Mouse (Mus musculus): ENCODE results near the gene Tceal5. TPM values are rescaled to one million over a fixed set of nuclear protein-coding genes. Genes with fewer than 3 reads are reported as not detected.
A peak's percentile ranks its signal among the peaks of the same experiment; 100 is the strongest.

Tceal5 gene
- polyA plus RNA-seq (2015; fragmentation: Nextera tagmentation; extraction: Ambion mirVana) = 12.7 and 16.3 TPM in 2 replicates

- peak within 1 kb of the TSS; percentile 55 for H3K27ac ChIP-seq (ENCODE audit: low read depth)
- H3K36me3 ChIP-seq (replicated peaks; ENCODE audit: insufficient read depth, low read length) = no peaks in the 10 kb centered on the region
- ATAC-seq (peak; percentile 80), DNase-seq (peak; percentile 36)
- H3K4me3 ChIP-seq (ENCODE audit: low read depth, low read length) = peak within 1 kb of the TSS; percentile 40
- H3K4me2 ChIP-seq (ENCODE audit: low read depth, low read length) = peak within 1 kb of the TSS; percentile 55
- no peaks in the 10 kb centered on the region for H3K9me3 ChIP-seq (ENCODE audit: low read length)
- H3K27me3 ChIP-seq (ENCODE audit: insufficient read depth, low read length) = 0 out of 2 replicates have a peak, but pooled peaks cover 3% of the 10 kb centered on the region
- TF ChIP-seq EP300 (IDR thresholded peaks at IDR 0.05; ENCODE audit: low read depth) = no peak
- no peak for TF ChIP-seq CTCF (IDR thresholded peaks at IDR 0.05; ENCODE audit: low read depth)
- no peaks in the 10 kb centered on the region for H3K4me1 ChIP-seq (ENCODE audit: insufficient read depth)
- 21% methylated on average over 9 of the region's 9 CpGs for WGBS (ENCODE audit: insufficient replicate concordance)
- H3K9ac ChIP-seq (replicated peaks) = peak within 1 kb of the TSS; percentile 46
These were observed at the start of gene Tceal5 for GRCm38 (mm10) chrX:136203664-136204066. Gene Tceal5 (minus strand): TSS chrX:136203876.

GRCm38 (mm10) chrX:136252023-136252729 lies 48.5 kb upstream of the Tceal5 start:
- H3K27me3 ChIP-seq (ENCODE audit: insufficient read depth, low read length) = no peaks in the 10 kb centered on the region
- peak overlapping the region; percentile 35 for H3K4me2 ChIP-seq (ENCODE audit: low read depth, low read length)
- no peaks in the 10 kb centered on the region for H3K4me1 ChIP-seq (ENCODE audit: insufficient read depth)
- ATAC-seq (peak; percentile 72), DNase-seq (no peak)
- no peaks in the 10 kb centered on the region for H3K9me3 ChIP-seq (ENCODE audit: low read length)
- H3K27ac ChIP-seq (ENCODE audit: low read depth) = peak overlapping the region; percentile 8; the same call in 1 of the 2 replicates
- no peak overlapping the region for H3K9ac ChIP-seq (replicated peaks)
- H3K4me3 ChIP-seq (ENCODE audit: low read depth, low read length) = no peak overlapping the region
- WGBS (ENCODE audit: insufficient replicate concordance) = 44% methylated on average over 6 of the region's 6 CpGs
- H3K36me3 ChIP-seq (replicated peaks; ENCODE audit: insufficient read depth, low read length) = no peaks in the 10 kb centered on the region
- no peak for TF ChIP-seq EP300 (IDR thresholded peaks at IDR 0.05; ENCODE audit: low read depth)
- TF ChIP-seq CTCF (IDR thresholded peaks at IDR 0.05; ENCODE audit: low read depth) = no peak

GRCm38 (mm10) chrX:136249671-136250070 lies 46.0 kb upstream of the Tceal5 start:
- no peak overlapping the region for H3K9ac ChIP-seq (replicated peaks)
- no peak overlapping the region for H3K4me3 ChIP-seq (ENCODE audit: low read depth, low read length)
- no peak for DNase-seq
- H3K27ac ChIP-seq (ENCODE audit: low read depth) = no peak overlapping the region
- H3K9me3 ChIP-seq (ENCODE audit: low read length) = no peaks in the 10 kb centered on the region
- no peak for ATAC-seq
- no peaks in the 10 kb centered on the region for H3K27me3 ChIP-seq (ENCODE audit: insufficient read depth, low read length)
- TF ChIP-seq CTCF (IDR thresholded peaks at IDR 0.05; ENCODE audit: low read depth) (no peak), EP300 (IDR thresholded peaks at IDR 0.05; ENCODE audit: low read depth) (no peak)
- 68% methylated on average over 7 of the region's 7 CpGs for WGBS (ENCODE audit: insufficient replicate concordance)
- H3K4me1 ChIP-seq (ENCODE audit: insufficient read depth) = no peaks in the 10 kb centered on the region
- H3K4me2 ChIP-seq (ENCODE audit: low read depth, low read length) = no peak overlapping the region
- H3K36me3 ChIP-seq (replicated peaks; ENCODE audit: insufficient read depth, low read length) = no peaks in the 10 kb centered on the region

GRCm38 (mm10) chrX:136248811-136249210 lies 45.1 kb upstream of the Tceal5 start:
- no peak for DNase-seq

GRCm38 (mm10) chrX:136245521-136246071 lies 41.9 kb upstream of the Tceal5 start:
- no peaks in the 10 kb centered on the region for H3K36me3 ChIP-seq (replicated peaks; ENCODE audit: insufficient read depth, low read length)
- peak overlapping the region; percentile 41 for H3K27ac ChIP-seq (ENCODE audit: low read depth)
- H3K9me3 ChIP-seq (ENCODE audit: low read length) = no peaks in the 10 kb centered on the region
- H3K4me1 ChIP-seq (ENCODE audit: insufficient read depth) = no peaks in the 10 kb centered on the region
- ATAC-seq (peak; percentile 59), DNase-seq (peak; percentile 18)
- H3K9ac ChIP-seq (replicated peaks) = peak overlapping the region; percentile 64
- H3K4me2 ChIP-seq (ENCODE audit: low read depth, low read length) = peak overlapping the region; percentile 78
- TF ChIP-seq CTCF (IDR thresholded peaks at IDR 0.05; ENCODE audit: low read depth) (no peak), EP300 (IDR thresholded peaks at IDR 0.05; ENCODE audit: low read depth) (no peak)
- WGBS (ENCODE audit: insufficient replicate concordance) = 31% methylated on average over 15 of the region's 15 CpGs
- peak overlapping the region; percentile 65 for H3K4me3 ChIP-seq (ENCODE audit: low read depth, low read length)
- no peaks in the 10 kb centered on the region for H3K27me3 ChIP-seq (ENCODE audit: insufficient read depth, low read length)

More at GRCm38 (mm10) chrX:136248811-136249210, 45.1 kb upstream of the Tceal5 start:
- no peaks in the 10 kb centered on the region for H3K27me3 ChIP-seq (ENCODE audit: insufficient read depth, low read length)
- no peak overlapping the region for H3K4me3 ChIP-seq (ENCODE audit: low read depth, low read length)
- H3K9ac ChIP-seq (replicated peaks) = no peak overlapping the region
- no peaks in the 10 kb centered on the region for H3K36me3 ChIP-seq (replicated peaks; ENCODE audit: insufficient read depth, low read length)
- no peak overlapping the region for H3K27ac ChIP-seq (ENCODE audit: low read depth)
- WGBS (ENCODE audit: insufficient replicate concordance) = 72% methylated on average over 6 of the region's 6 CpGs
- H3K9me3 ChIP-seq (ENCODE audit: low read length) = no peaks in the 10 kb centered on the region
- H3K4me2 ChIP-seq (ENCODE audit: low read depth, low read length) = no peak overlapping the region
- no peaks in the 10 kb centered on the region for H3K4me1 ChIP-seq (ENCODE audit: insufficient read depth)
- ATAC-seq = no peak
- TF ChIP-seq EP300 (IDR thresholded peaks at IDR 0.05; ENCODE audit: low read depth) = no peak
- TF ChIP-seq CTCF (IDR thresholded peaks at IDR 0.05; ENCODE audit: low read depth) = no peak

- Histone ChIP-seq H3K9me3 (ENCODE audit: low read length) (no peaks in the 10 kb centered on the region), H3K4me2 (ENCODE audit: low read depth, low read length) (peak within 1 kb of the TSS; percentile 78), H3K9ac (replicated peaks) (peak within 1 kb of the TSS; percentile 64), H3K36me3 (replicated peaks; ENCODE audit: insufficient read depth, low read length) (no peaks in the 10 kb centered on the region), H3K4me3 (ENCODE audit: low read depth, low read length) (peak within 1 kb of the TSS; percentile 65), H3K4me1 (ENCODE audit: insufficient read depth) (no peaks in the 10 kb centered on the region), H3K27me3 (ENCODE audit: insufficient read depth, low read length) (no peaks in the 10 kb centered on the region), H3K27ac (ENCODE audit: low read depth) (peak within 1 kb of the TSS; percentile 41)
- DNase-seq (peak; percentile 82), ATAC-seq (peak; percentile 96)
- 19% methylated on average over 20 of the region's 20 CpGs for WGBS (ENCODE audit: insufficient replicate concordance)
- TF ChIP-seq CTCF (IDR thresholded peaks at IDR 0.05; ENCODE audit: low read depth) (no peak), EP300 (IDR thresholded peaks at IDR 0.05; ENCODE audit: low read depth) (0 out of 2 replicates have a peak, but pooled peaks have one; percentile 9)
These were observed 41.0 kb upstream of the Tceal5 start, which contains the start of gene Tceal9 for GRCm38 (mm10) chrX:136244574-136245229. Gene Tceal9 (plus strand): TSS chrX:136245079.

Data from liver, postnatal 0 days (tissue).